Mouse (Mus musculus) brain, embryonic 14.5 days (tissue): ENCODE measurements around the gene Psip1. TPM values are rescaled to one million over a fixed set of nuclear protein-coding genes. Genes with fewer than 3 reads are reported as not detected.
"Not testable (repeated sequence)": the region's sequence is repeated elsewhere in the genome, so short reads cannot be mapped to it uniquely, and the experiment has no call there.

Experiments used
- DNase-seq: peaks from one replicate; pipeline ENCODE4 v3.0.0-alpha.2; 2011; ENCODE audit warnings: low read depth
- CTCF ChIP-seq: fragments of 200-500 bp; IDR thresholded peaks from 2 replicates; pipeline ENCODE4 v1.5.1; 2012; ENCODE audit warnings: inconsistent platforms, mild to moderate bottlenecking, moderate library complexity, borderline replicate concordance; ENCODE audit not compliant: insufficient read depth, insufficient read length; ENCODE audit errors: extremely low read depth
- POLR2A ChIP-seq: fragments of 200-500 bp; IDR thresholded peaks from 2 replicates; pipeline ENCODE4 v1.6.1; 2012; ENCODE audit warnings: mild to moderate bottlenecking, inconsistent platforms, borderline replicate concordance; ENCODE audit not compliant: poor library complexity, insufficient read depth, insufficient read length, severe bottlenecking; ENCODE audit errors: extremely low read depth
- polyA plus RNA-seq: library from polyadenylated mRNA; depleted of rRNA; stranded (reverse); fragments of >200 nt; gene quantifications from 2 replicates; pipeline ENCODE4 v1.2.3, GENCODE M21; 2012

The Psip1 gene
- polyA plus RNA-seq, 1 experiment: 298 TPM

GRCm38 (mm10) chr4:83519807-83520206, 33.5 kb upstream of the Psip1 start:
- no peak for TF ChIP-seq CTCF
- TF ChIP-seq POLR2A: no peak
- DNase-seq: no peak

GRCm38 (mm10) chr4:83519148-83519547, 32.9 kb upstream of the Psip1 start:
- no peak for DNase-seq
- TF ChIP-seq CTCF (no peak), POLR2A (no peak)

GRCm38 (mm10) chr4:83516144-83516543, 29.9 kb upstream of the Psip1 start:
- not testable (repeated sequence) for DNase-seq

DNA sequence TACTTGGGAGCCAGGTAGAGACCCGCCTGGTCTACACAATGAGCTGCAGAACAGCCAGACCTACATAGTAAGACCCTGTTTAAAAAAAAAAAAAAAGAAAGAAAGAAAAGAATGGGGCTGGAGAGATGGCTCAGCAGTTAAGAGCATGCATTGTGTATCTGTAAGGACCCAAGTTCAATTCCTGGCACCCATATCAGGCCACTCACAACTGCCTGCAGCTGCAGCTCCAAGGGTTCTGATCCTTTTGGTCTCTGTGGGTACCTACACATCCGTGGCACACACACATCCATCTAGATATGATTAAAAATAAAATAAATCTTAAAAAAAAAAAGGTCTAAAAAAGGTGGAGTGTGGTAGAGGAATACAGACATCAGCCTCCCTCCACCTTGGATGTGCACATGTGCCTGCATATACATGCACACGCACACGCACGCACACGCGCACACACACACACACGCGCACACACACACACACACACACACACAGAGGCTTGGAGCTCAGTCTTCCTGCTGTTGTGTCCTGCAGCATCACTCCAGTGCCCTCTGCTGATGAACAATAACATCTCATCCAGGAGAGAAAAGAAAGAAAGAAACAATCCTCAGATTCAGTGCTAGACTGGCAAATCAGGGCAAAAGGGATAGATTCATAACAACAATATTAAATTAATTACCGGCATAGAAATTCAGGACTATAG, 28.9 kb upstream of the Psip1 start:
- TF ChIP-seq CTCF (peak; percentile 51; the same call in 1 of the 2 replicates), POLR2A (no peak)

GRCm38 (mm10) chr4:83514183-83514582, 27.9 kb upstream of the Psip1 start:
- TF ChIP-seq CTCF (no peak), POLR2A (no peak)
- no peak for DNase-seq

More for the DNA sequence above, 28.9 kb upstream of the Psip1 start:
- DNase-seq: peak; percentile 64

GRCm38 (mm10) chr4:83512644-83513043, 26.4 kb upstream of the Psip1 start:
- TF ChIP-seq POLR2A (no peak), CTCF (no peak)
- no peak for DNase-seq

DNA sequence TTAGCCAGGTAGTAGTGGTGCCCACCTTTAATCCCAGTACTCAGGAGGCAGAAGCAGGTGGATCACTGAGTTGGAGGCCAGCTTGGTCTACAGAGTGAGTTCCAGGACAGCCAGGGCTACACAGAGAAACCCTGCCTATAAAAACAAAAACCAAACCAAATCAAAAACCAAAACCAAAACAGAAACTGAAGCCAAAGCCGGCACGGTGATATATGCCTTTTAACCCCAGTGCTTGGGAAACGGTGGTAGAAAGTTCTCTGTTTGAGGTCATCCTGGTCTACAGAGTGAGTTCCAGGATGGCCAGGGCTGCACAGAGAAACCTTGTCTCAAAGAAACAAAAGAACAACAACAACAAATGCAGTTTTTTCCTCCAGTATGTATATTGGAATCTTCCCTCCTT, 26.0 kb upstream of the Psip1 start:
- no peak for DNase-seq
- TF ChIP-seq CTCF: no peak
- no peak for TF ChIP-seq POLR2A

DNA sequence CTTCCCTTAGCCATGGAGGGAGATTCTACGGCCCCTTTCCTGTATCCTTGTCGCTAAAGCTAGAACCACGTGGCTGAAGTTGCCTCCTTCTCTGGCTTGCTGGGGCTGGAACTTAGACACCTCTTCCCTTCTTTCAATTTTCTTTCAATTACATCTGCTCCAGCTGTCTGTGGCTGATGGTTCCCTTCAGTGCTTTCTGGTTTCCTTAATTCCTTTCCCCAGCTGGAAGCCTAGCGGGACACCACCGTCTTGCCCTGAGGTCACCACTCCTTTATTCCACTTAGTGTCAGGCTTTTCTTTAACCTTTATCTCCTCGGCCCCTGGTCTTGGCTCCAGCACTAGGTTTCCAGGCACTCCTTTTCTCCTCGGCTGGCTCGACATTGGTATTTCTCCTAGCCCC, 24.8 kb upstream of the Psip1 start:
- TF ChIP-seq CTCF: no peak
- TF ChIP-seq POLR2A: no peak
- DNase-seq: no peak

- TF ChIP-seq POLR2A (no peak), CTCF (no peak)
- DNase-seq: no peak
These were observed 23.3 kb upstream of the Psip1 start for GRCm38 (mm10) chr4:83509600-83509999.

DNA sequence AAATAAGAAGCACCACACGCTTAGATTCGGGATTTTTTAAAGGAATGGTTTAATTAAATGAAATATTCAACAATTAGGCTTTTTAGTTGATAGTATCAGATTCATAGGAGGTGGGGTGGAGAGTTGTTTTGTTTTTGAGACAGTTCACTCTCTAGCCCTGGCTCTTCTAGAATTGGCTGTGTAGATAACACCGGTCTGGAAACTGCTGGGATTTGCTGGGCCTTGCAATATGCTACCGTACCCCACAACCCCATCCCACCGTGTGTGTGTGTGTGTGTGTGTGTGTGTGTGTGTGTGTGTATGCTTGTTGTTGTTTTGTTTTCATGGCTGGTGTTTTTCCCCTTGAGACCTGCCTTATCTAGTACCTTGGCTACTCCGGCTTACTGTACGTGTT, 14.8 kb upstream of the Psip1 start:
- no peak for DNase-seq
- TF ChIP-seq CTCF: no peak
- no peak for TF ChIP-seq POLR2A

- peak; percentile 90 for DNase-seq
- no peak for TF ChIP-seq POLR2A
- TF ChIP-seq CTCF: peak; percentile 14; the same call in 1 of the 2 replicates
These were observed 14.1 kb upstream of the Psip1 start for GRCm38 (mm10) chr4:83500154-83501036.

DNA sequence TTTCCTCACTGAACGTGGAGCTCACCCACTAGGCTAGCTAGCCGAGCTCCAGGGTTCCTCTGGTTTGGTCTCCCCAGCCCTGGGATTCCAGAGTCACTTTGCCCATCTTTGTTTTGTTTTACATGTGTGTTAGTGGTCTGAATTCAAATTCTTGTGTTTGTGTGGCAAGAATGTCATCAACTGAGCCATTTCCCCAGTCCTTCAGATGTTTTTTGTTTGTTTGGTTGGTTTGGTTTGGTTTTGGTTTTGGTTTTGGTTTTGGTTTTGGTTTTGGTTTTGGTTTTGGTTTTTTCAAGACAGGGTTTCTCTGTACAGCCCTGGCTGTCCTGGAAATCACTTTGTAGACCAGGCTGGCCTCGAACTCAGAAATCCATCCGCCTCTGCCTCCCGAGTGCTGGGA, 10.8 kb upstream of the Psip1 start:
- not testable (repeated sequence) for DNase-seq
